Mouse (Mus musculus) embryo, embryonic 10.5 days (tissue): ENCODE measurements around the gene Slc38a3.

Experiments
- DNase-seq: peaks from one replicate; pipeline ENCODE4 v3.0.0-alpha.2; 2015; ENCODE audit warnings: low spot score

Gene Slc38a3

GRCm38 (mm10) chr9:107669480-107669945 is at the start of gene Slc38a3:
Slc38a3 (minus strand) TSS chr9:107669530.
- no peak for DNase-seq

DNA sequence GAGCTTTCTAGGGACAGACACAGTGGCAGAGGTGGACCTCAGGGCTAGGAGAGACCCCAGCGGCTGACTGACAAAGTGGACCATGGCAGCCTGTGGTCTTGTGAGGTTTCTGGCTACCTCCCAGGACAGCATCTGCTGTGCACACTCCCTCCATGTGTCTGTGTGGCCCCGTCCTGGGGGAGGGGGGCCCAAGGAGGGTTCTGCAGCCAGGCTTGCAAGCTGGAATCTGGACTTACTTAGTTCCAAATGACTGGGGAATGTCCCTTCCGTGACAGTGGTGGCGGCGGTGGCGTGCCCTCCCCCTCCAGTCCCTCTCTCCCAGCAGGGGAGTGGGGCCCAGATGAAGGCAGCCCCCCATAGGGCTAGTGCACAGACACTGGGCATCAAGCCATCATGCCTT is 47.6 kb upstream of the Slc38a3 start:
- peak; percentile 53 for DNase-seq

DNA sequence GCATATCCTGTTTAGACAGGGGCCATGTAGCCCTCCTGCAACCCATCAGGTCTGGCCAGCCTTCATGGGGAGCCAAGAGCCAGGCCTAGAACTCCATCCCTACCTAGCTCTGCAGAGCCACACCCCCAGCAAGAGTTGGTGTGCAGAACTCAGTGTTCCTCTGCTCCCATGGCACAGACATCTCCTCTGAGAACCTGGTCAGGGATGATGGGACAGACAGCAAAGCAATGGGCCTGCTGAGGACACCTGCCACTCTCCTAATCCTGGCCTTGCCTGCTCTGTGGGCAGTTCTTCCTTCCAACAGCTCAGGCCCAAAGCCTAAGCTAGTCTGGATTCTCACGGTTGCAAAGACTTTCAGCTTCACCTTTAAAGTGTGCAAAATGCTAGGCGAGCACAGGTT is 46.3 kb upstream of the Slc38a3 start:
- DNase-seq = no peak

GRCm38 (mm10) chr9:107714221-107714952 is 45.1 kb upstream of the Slc38a3 start:
- DNase-seq = peak; percentile 76

DNA sequence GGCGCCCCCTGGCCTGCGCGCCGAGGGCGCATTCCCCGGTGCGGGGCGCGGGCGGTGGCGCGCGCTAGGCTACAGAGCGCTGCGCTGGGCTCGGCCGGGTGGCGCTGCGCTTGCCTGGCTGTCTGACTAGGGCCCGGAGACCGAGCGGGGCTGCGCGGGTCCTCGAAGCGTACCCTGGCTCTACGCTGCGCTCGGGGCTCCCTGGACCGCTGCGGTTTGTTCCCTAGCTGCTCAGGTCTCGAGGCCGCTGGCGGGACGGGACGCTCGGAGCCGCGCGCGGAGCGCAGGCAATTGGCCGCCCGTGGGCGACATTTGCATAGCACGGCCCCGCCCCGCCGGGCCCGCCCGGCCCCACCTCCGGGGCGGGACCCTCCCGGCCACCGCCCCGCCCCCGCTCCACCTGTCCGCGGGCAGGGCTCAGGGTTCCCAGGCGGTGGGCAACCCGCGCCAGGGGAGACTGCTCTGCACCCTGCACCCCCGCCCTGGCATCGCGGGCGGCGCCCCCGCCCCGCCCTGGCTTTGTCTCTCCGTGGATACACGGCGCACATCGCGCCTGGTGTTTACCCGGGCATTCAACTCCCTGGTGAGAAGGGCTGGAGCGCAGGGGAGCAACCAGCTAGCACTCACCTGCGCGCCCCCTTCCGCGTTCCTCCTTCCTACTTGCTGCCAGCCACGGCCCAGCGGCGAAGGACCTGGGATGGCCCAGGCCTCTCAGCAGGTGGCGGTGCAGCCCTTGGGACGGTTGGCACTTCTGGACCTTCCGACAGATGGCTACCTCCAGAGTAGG is 40.6 kb upstream of the Slc38a3 start, which contains the start of gene Sema3f:
Sema3f (minus strand) TSS at position 779 of the 787 bp plus-strand sequence.
- peak; percentile 89 for DNase-seq

GRCm38 (mm10) chr9:107709096-107709696 is 39.9 kb upstream of the Slc38a3 start:
- DNase-seq = peak; percentile 54

DNA sequence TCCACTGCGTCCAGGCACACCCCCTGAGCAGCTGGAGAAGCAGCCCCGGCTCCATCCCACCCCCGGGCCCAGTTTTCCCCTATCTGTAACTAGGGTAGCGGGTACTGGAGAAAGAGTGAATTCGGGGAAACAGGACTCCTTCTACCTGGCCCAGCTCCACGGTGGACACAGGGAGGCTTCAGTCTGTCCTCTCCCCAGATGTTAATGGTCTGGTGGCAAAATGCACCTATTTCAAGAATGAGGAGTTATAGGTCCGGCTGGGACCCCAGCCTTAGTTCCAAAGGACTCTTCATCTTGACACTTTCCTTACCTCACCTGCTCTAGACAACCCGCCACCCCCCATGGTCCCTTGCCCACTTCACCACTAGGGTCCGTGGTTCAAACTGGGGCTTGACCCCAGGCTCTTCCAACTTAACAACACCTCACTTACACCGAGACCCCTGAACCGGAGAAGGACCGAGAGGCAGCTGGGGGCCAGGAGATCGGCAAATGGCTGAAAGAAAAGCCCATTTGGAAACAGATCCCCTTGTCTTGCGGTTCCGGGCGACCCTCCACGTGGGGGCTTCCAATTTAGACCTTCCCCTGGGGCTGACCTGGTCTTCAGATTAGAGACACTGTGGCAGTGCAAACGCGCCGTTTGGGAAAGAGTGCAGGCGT is 39.2 kb upstream of the Slc38a3 start:
- DNase-seq = no peak

GRCm38 (mm10) chr9:107707701-107708438 is 38.5 kb upstream of the Slc38a3 start:
- DNase-seq = peak; percentile 64

DNA sequence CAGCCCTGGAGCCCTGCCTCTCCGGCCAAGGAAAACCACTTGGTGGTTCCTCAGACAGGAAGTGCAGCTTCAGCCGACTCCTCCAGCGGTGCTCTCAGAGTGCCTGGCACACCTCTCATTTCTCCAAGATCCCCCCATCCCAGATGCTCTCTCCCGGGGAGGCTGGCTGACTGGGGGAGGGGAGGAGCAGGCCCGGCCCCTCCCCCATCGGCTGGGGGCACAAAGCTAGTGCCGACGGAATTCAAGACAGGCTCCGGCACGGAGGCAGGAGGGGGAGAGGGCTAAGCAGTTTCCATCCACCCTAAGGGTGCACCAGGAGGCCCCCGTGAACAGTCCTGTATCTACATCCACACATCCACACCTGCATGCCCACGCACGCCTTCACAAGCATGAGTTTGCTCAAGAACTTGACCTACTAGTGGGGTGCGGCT is 37.5 kb upstream of the Slc38a3 start:
- DNase-seq = peak; percentile 71

DNA sequence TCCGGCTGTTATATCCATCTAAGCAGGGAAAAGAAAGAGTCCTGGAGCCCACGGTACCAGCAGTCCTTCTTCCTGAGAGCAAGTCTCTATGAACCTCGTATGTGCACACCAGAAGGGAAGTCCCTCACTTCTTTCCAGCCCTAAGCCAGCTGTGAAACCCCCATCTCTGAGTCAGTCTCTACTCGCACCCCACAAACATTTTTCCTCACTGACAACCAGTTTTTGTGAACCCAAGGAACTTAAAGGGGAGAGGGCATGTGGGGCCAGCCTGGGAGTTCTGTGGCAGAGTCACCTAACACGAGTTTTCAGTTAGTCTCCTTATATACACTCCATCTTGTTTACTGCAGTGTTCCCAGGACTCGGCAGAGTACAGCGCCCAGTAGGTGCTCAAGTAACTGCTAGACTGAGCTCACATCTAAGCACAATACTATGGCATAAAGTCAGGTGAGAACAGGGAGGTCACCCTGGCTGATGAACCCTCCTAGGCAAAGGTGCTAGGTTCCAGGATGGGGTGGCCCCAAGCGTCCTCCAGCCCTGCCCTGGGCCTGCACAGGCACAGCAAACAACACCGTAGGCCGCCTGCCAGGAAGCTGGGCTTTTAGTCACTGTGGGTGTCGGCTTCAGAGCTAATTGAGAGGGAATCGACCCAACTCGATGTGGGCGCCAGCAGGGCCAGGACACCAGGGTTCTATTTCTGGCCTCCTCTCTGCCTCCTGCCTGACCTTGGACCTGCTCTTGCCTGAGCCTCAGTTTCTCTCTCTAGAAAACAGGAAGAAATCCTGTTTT is 34.2 kb upstream of the Slc38a3 start:
- DNase-seq = no peak

- no peak for DNase-seq
These were observed 33.4 kb upstream of the Slc38a3 start for GRCm38 (mm10) chr9:107702606-107703185.

DNA sequence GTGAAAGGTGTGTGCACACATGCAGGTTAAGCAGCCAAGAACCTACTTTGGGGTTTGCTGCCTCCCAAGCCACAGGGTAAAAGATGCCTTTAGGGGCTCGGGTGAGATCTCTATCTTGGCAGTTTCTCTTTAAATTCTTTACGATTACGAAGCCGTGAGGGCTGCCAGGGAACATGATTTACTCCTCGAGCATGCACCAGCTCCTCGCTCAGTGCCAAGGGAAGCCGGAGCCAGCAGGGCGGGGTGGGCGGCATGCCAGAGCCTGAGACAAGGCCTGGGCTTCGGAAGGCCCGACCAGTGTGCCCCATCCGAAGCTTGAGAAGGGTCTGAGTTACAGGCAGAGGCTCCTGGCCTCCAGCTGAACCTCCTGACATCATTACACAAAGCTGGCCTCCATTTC is 32.3 kb upstream of the Slc38a3 start:
- DNase-seq = no peak

DNA sequence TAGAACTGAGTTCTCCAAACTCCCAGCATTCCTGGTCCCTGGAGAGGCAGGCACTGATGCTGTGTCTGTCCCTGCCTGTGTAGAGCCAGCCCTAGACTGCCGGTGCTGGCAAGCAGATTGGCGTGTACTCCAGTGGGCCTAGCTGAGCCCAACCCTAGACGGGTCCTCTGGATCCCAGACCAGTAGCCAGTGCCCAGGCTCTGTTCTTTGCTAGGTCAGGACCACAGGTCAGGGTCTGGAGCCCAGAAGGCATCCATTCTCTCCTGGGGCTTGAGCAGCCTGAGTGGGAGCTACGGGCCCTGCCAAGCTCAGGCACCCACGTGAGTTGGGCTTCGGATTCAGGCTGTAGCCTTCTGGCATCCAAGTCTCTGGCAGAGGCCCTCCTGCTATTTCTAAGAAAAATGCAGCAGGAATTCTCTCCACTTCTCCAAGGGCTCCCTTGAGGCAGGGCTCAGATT is 30.8 kb upstream of the Slc38a3 start:
- DNase-seq = no peak

DNA sequence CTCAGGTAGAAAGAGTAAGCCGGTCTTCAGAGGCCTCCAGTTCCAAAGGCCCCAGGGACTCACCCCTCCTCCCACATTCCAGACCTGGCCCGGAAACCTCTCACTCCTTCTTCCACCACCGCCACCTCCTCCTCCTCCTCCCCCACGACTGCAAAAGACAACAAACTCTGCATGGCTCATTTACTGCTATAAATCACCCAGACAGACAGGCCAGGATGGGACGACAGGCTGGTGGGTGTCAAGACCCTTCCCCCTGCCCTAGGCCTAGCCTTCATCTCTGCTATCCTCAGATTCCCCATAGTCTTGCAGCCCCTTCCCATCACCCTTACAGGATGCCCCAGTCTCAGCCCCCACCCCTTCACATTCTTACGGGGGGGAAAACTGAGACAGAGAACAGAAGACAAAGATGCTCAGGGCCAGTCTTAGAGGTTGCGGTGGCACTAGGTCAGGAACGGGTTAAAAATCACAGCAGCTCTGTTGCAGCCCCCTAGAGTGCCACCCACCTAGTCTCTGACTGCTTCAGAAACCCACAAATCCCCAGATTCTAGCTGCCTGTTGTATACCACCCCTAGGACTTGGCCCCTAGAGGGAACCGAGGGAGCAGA is 30.1 kb upstream of the Slc38a3 start:
- peak; percentile 79 for DNase-seq

- peak; percentile 60 for DNase-seq
These were observed 29.4 kb upstream of the Slc38a3 start for GRCm38 (mm10) chr9:107698611-107699190.

DNA sequence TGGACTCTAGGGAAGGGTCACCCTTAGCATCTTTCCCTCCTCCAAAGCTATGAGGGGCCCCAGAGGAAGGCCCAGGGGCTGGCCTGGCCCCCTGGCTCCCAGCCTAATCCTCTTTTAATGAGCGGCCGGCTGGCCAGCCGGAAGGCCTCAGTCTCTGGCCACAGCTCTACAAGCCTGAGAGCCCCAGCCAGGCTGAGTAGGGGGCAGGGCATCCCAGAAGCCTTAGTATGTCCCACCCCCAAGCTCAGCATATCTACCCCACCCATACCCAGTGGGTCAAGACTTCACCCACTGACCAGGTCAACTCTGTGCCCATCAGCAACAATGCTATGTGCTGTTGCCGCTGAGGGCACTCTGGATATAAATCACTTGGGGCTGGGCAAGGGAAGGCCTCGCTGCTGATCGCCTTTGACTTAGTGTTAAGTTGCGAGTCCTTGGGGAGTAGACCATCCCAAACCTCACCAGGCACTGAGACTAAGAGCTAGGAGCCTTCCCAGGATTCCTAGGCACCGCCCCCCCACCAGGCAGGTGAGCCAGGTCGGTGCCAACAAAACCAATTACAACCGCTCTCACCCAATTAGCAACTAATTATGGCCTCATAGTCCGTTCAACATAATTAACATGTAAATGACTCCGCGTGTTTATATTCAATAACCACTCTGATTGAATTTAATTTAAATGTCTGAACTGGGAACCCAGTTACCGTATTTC is 28.6 kb upstream of the Slc38a3 start:
- peak; percentile 66 for DNase-seq

DNA sequence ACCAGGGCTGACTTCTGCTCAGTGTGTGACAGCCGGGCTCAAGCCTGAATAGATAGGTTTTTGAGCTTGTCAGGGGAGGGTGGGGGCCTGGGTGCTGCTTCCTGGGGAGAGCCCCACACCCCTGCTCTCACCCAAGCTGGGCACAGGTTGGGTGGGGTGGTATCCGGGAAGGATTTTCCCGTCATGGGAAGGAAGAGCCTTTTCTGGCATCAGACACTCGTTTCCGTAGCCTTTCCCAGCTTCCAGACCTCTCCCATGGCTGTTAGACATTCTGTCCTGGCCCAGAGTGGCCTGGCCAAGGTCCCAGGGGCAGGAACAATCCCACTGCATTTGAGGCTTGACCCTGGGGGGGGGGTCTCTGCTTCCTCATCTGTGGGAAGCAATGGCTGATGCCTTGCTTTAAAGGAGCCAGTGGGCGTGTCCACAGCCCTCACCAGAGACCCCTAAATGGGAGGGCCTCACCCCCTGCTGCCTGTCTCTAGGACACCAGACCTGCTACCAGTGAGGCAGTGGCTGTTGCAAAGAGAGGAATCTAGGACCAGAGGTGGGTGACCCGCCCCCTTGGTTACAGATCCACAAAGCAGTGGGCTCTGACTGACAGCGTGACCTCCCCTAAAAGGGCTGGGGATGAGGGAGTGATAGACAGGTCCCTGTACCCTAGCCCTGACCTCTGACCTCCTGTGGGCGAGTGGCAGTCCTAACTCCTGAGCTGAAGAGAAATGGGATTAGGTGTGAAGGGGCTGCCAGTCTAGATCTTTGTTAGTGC is 27.7 kb upstream of the Slc38a3 start:
- DNase-seq = peak; percentile 83

DNA sequence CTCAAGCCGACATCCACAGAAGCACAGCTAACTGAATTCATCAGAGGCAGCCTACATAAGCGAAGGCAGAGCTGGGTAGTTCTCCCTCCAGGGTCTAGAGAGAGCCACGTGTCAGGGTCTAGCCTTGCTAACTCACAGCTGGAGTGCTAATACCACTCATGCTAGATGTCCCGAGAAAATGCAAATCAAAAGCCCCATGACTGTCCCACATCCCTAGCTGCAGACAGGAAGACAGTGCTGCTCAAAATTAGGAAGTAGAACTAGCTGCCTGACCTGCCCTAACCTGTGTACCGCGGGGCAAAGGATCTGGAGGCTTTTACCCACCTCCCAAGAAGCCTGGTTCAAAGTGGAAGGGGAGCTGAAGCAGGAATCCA is 26.8 kb upstream of the Slc38a3 start:
- no peak for DNase-seq
